Mouse (Mus musculus) kidney, embryonic 16.5 days (tissue): Measurements from ENCODE around the gene Aktip. TPM values are rescaled to one million over a fixed set of nuclear protein-coding genes. Genes with fewer than 3 reads are reported as not detected.

Experiments
- ATAC-seq: fragments of 200-750 bp; cut with Nextera tagmentation; 2 replicates; pipeline ENCODE4 v1.8.0; 2017; ENCODE audit warnings: moderate TSS enrichment; ENCODE audit not compliant: low FRiP score, low TSS enrichment
- H3K27ac ChIP-seq: fragments of 300-500 bp; sonication (generic); 2 replicates; pipeline ENCODE4 v1.5.1; 2014; ENCODE audit warnings: low read length
- H3K27me3 ChIP-seq: fragments of 300-500 bp; sonication (generic); 2 replicates; pipeline ENCODE4 v1.6.1; 2014; ENCODE audit warnings: low read length, control low read depth, mixed read lengths; ENCODE audit not compliant: insufficient read depth
- H3K36me3 ChIP-seq: fragments of 300-500 bp; sonication (generic); 2 replicates; pipeline ENCODE4 v1.6.1; 2014; ENCODE audit warnings: low read length, control low read depth, mixed read lengths; ENCODE audit not compliant: insufficient read depth
- H3K4me1 ChIP-seq: fragments of 300-500 bp; sonication (generic); 2 replicates; pipeline ENCODE4 v1.6.1; 2014; ENCODE audit warnings: low read length, control low read depth, mixed read lengths; ENCODE audit not compliant: insufficient read depth
- H3K4me2 ChIP-seq: fragments of 300-500 bp; sonication (generic); replicated peaks from 2 replicates; pipeline ENCODE4 v1.6.1; 2014; ENCODE audit warnings: low read depth, low read length
- H3K4me3 ChIP-seq: fragments of 300-500 bp; sonication (generic); 2 replicates; pipeline ENCODE4 v1.5.1; 2014; ENCODE audit warnings: mild to moderate bottlenecking, low read length
- H3K9ac ChIP-seq: fragments of 300-500 bp; sonication (generic); replicated peaks from 2 replicates; pipeline ENCODE4 v1.6.1; 2014; ENCODE audit warnings: low read length
- H3K9me3 ChIP-seq: fragments of 300-500 bp; sonication (generic); 2 replicates; pipeline ENCODE4 v1.6.1; 2016; ENCODE audit warnings: low read length, control low read depth
- WGBS: fragments of 180-500 bp; shearing (Covaris S2); extraction: QIAGEN DNeasy Blood & Tissue Kit; methylation state at CpG from one replicate; pipeline ENCODE4 v1.1.7; 2014; 5-methylcytosine and 5-hydroxymethylcytosine counted together
- polyA plus RNA-seq: library from polyadenylated mRNA; unstranded; fragments of >200 nt; fragmentation: Nextera tagmentation; extraction: Ambion mirVana; gene quantifications from 2 replicates; pipeline ENCODE4 v1.2.1, GENCODE M21; 2015

Gene Aktip
- polyA plus RNA-seq, result 84.8 and 98.8 TPM in 2 replicates

- H3K27ac ChIP-seq, result no peak within 1 kb of the TSS
- no peaks in the 10 kb centered on the region for H3K36me3 ChIP-seq
- no peak within 1 kb of the TSS for H3K4me3 ChIP-seq
- 94% methylated on average over 7 of the region's 7 CpGs for WGBS
- H3K9me3 ChIP-seq, result no peaks in the 10 kb centered on the region
- no peak for ATAC-seq
- no peak within 1 kb of the TSS for H3K4me2 ChIP-seq
- no peak within 1 kb of the TSS for H3K9ac ChIP-seq
- no peaks in the 10 kb centered on the region for H3K4me1 ChIP-seq
- H3K27me3 ChIP-seq, result 0 out of 2 replicates have a peak, but pooled peaks cover 3% of the 10 kb centered on the region
Measured at GRCm38 (mm10) chr8:91199876-91200275, at the start of gene Aktip. TSS of gene Aktip (minus strand) at chr8:91199976.

GRCm38 (mm10) chr8:91245821-91246454, 46.2 kb upstream of the Aktip start:
- no peak overlapping the region for H3K4me2 ChIP-seq
- peaks cover 2% of the 10 kb centered on the region for H3K36me3 ChIP-seq
- no peaks in the 10 kb centered on the region for H3K4me1 ChIP-seq
- no peak overlapping the region for H3K9ac ChIP-seq
- no peak for ATAC-seq
- WGBS, result 82% methylated on average over 4 of the region's 4 CpGs
- no peak overlapping the region for H3K4me3 ChIP-seq
- no peaks in the 10 kb centered on the region for H3K9me3 ChIP-seq
- no peak overlapping the region for H3K27ac ChIP-seq
- no peaks in the 10 kb centered on the region for H3K27me3 ChIP-seq

- Histone ChIP-seq H3K4me2 (no peak overlapping the region), H3K4me3 (no peak overlapping the region), H3K4me1 (no peaks in the 10 kb centered on the region), H3K9me3 (no peaks in the 10 kb centered on the region), H3K36me3 (no peaks in the 10 kb centered on the region), H3K27ac (no peak overlapping the region), H3K9ac (no peak overlapping the region), H3K27me3 (no peaks in the 10 kb centered on the region)
- WGBS, result 79% methylated on average over 1 of the region's 1 CpGs
- ATAC-seq, result no peak
Measured at GRCm38 (mm10) chr8:91242721-91243120, 42.9 kb upstream of the Aktip start.

- ATAC-seq, result no peak
- WGBS, result 68% methylated on average over 8 of the region's 8 CpGs
- H3K9ac ChIP-seq, result no peak overlapping the region
- no peaks in the 10 kb centered on the region for H3K27me3 ChIP-seq
- H3K4me3 ChIP-seq, result no peak overlapping the region
- no peak overlapping the region for H3K4me2 ChIP-seq
- no peaks in the 10 kb centered on the region for H3K4me1 ChIP-seq
- no peaks in the 10 kb centered on the region for H3K9me3 ChIP-seq
- no peak overlapping the region for H3K27ac ChIP-seq
- no peaks in the 10 kb centered on the region for H3K36me3 ChIP-seq
Measured at GRCm38 (mm10) chr8:91241873-91242519, 42.2 kb upstream of the Aktip start.

- H3K27ac ChIP-seq, result no peak overlapping the region
- no peaks in the 10 kb centered on the region for H3K4me1 ChIP-seq
- no peaks in the 10 kb centered on the region for H3K36me3 ChIP-seq
- no peak overlapping the region for H3K4me3 ChIP-seq
- no peak overlapping the region for H3K4me2 ChIP-seq
- H3K27me3 ChIP-seq, result no peaks in the 10 kb centered on the region
- H3K9ac ChIP-seq, result no peak overlapping the region
- 42% methylated on average over 5 of the region's 5 CpGs for whole genome bisulfite sequencing
- ATAC-seq, result no peak
- no peaks in the 10 kb centered on the region for H3K9me3 ChIP-seq
Measured at GRCm38 (mm10) chr8:91241371-91241770, 41.6 kb upstream of the Aktip start.

GRCm38 (mm10) chr8:91237191-91237590, 37.4 kb upstream of the Aktip start:
- Histone ChIP-seq H3K27me3 (no peaks in the 10 kb centered on the region), H3K9me3 (no peaks in the 10 kb centered on the region), H3K9ac (no peak overlapping the region), H3K4me2 (no peak overlapping the region), H3K4me3 (no peak overlapping the region), H3K4me1 (no peaks in the 10 kb centered on the region), H3K36me3 (peaks cover 3% of the 10 kb centered on the region; the same call in 1 of the 2 replicates), H3K27ac (no peak overlapping the region)
- 67% methylated on average over 2 of the region's 2 CpGs for WGBS
- ATAC-seq, result no peak

GRCm38 (mm10) chr8:91234097-91234496, 34.3 kb upstream of the Aktip start:
- no peak overlapping the region for H3K27ac ChIP-seq
- H3K4me2 ChIP-seq, result no peak overlapping the region
- H3K27me3 ChIP-seq, result no peaks in the 10 kb centered on the region
- H3K9ac ChIP-seq, result no peak overlapping the region
- WGBS, result 83% methylated on average over 2 of the region's 2 CpGs
- H3K4me3 ChIP-seq, result no peak overlapping the region
- no peaks in the 10 kb centered on the region for H3K9me3 ChIP-seq
- H3K4me1 ChIP-seq, result no peaks in the 10 kb centered on the region
- no peak for ATAC-seq
- H3K36me3 ChIP-seq, result peaks cover 9% of the 10 kb centered on the region; the same call in 1 of the 2 replicates

GRCm38 (mm10) chr8:91227421-91227841, 27.7 kb upstream of the Aktip start:
- no peaks in the 10 kb centered on the region for H3K9me3 ChIP-seq
- H3K27ac ChIP-seq, result no peak overlapping the region
- 83% methylated on average over 7 of the region's 7 CpGs for WGBS

GRCm38 (mm10) chr8:91224227-91224626, 24.5 kb upstream of the Aktip start:
- no peak overlapping the region for H3K4me2 ChIP-seq
- no peaks in the 10 kb centered on the region for H3K36me3 ChIP-seq
- 90% methylated on average over 7 of the region's 7 CpGs for WGBS
- no peak overlapping the region for H3K27ac ChIP-seq
- H3K27me3 ChIP-seq, result no peaks in the 10 kb centered on the region
- H3K9me3 ChIP-seq, result no peaks in the 10 kb centered on the region
- ATAC-seq, result no peak
- no peak overlapping the region for H3K9ac ChIP-seq
- no peaks in the 10 kb centered on the region for H3K4me1 ChIP-seq
- H3K4me3 ChIP-seq, result no peak overlapping the region

More at GRCm38 (mm10) chr8:91227421-91227841, 27.7 kb upstream of the Aktip start:
- H3K4me2 ChIP-seq, result no peak overlapping the region
- H3K4me3 ChIP-seq, result no peak overlapping the region
- no peak overlapping the region for H3K9ac ChIP-seq
- peaks cover 7% of the 10 kb centered on the region; the same call in 1 of the 2 replicates for H3K36me3 ChIP-seq
- H3K27me3 ChIP-seq, result no peaks in the 10 kb centered on the region
- H3K4me1 ChIP-seq, result no peaks in the 10 kb centered on the region
- no peak for ATAC-seq

GRCm38 (mm10) chr8:91221841-91222240, 22.1 kb upstream of the Aktip start:
- ATAC-seq, result no peak
- H3K4me1 ChIP-seq, result no peaks in the 10 kb centered on the region

More at GRCm38 (mm10) chr8:91221841-91222240, 22.1 kb upstream of the Aktip start:
- H3K27me3 ChIP-seq, result no peaks in the 10 kb centered on the region
- 83% methylated on average over 2 of the region's 2 CpGs for WGBS
- peaks cover 3% of the 10 kb centered on the region; the same call in 1 of the 2 replicates for H3K36me3 ChIP-seq
- H3K4me3 ChIP-seq, result no peak overlapping the region
- no peak overlapping the region for H3K4me2 ChIP-seq
- no peaks in the 10 kb centered on the region for H3K9me3 ChIP-seq
- H3K27ac ChIP-seq, result no peak overlapping the region
- H3K9ac ChIP-seq, result no peak overlapping the region
